ENCODE assay signal across 29 mouse cellular contexts in the genomic region with DNA sequence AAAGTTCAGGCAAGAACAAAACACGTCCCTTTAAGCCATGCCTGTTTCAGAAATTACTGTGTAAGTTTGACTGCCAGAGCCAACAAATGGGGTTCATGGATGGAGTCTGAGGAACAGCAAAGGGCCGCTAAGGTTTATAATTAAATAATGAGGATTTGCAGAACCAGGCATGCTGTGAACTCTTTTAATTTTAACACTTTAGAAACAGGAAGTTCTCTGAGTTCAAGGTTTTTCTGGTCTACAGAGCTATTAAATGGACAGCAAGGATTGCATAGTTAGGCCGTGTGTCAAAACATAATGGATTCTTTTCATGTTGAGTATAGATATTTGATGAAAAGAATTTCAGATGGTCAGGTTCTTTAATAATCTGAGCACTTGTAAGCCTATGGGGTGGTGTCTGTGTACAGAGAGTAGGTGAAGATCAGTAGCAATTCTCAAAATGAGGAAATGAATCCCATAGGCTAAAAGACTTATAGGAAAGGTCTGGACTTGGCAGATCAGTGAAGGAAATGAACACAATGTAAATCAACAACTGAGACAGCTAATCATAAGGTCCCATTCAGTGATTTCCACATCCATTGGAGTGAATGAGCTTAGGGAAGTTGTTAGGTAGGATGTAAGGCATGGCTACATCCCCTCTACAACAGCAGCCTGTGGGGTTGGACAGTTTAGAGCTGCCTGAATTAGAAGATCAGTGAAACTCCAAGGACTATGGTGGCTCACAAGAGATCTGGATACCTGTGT. TPM values are rescaled to one million over a fixed set of nuclear protein-coding genes. Genes with fewer than 3 reads are reported as not detected.
"Had no signal": no experiment of that assay in that cellular context is flagged by ENCODE, and none has a peak within 500 bp of the region (broad histone marks: within the 10 kb centered on the region; RNA-seq: fewer than 3 reads in every experiment).

No protein-coding gene starts in this region.

RNA-seq across cellular contexts. Expression of gene Gm21761, which starts 4.3 kb away (rescaled TPM):
- total RNA-seq: forebrain, postnatal 0 days; gastrocnemius, adult 18-20 months; gastrocnemius, adult 2 months; gastrocnemius, adult 8-10 months; gastrocnemius, postnatal 10 days; gastrocnemius, postnatal 14 days; gastrocnemius, postnatal 25 days; gastrocnemius, postnatal 36 days; gastrocnemius, postnatal 4 days; heart, adult 18-20 months; heart, adult 2 months; heart, adult 8-10 months had no signal
- polyA plus RNA-seq: cortical plate, adult 2 months; embryonic facial prominence, embryonic 10.5 days; embryonic facial prominence, embryonic 11.5 days; embryonic facial prominence, embryonic 12.5 days; embryonic facial prominence, embryonic 13.5 days; embryonic facial prominence, embryonic 14.5 days; embryonic facial prominence, embryonic 15.5 days; erythroblast, embryonic 14.5 days; forebrain, embryonic 10.5 days; forebrain, embryonic 11.5 days; forebrain, embryonic 12.5 days; forebrain, embryonic 13.5 days; forebrain, embryonic 14.5 days; forebrain, embryonic 15.5 days; forebrain, embryonic 16.5 days; forebrain, postnatal 0 days; frontal cortex, adult 2 months; gonadal fat pad, adult 2 months; heart, adult 2 months had no signal

RNA-seq across cellular contexts. Expression of gene B020031M17Rik, which starts 25.8 kb away (rescaled TPM):
- total RNA-seq: forebrain, postnatal 0 days; gastrocnemius, adult 18-20 months; gastrocnemius, adult 2 months; gastrocnemius, adult 8-10 months; gastrocnemius, postnatal 10 days; gastrocnemius, postnatal 14 days; gastrocnemius, postnatal 25 days; gastrocnemius, postnatal 36 days; gastrocnemius, postnatal 4 days; heart, adult 18-20 months; heart, adult 2 months; heart, adult 8-10 months had no signal
- polyA plus RNA-seq: cortical plate, adult 2 months; embryonic facial prominence, embryonic 10.5 days; embryonic facial prominence, embryonic 11.5 days; embryonic facial prominence, embryonic 12.5 days; embryonic facial prominence, embryonic 13.5 days; embryonic facial prominence, embryonic 14.5 days; embryonic facial prominence, embryonic 15.5 days; erythroblast, embryonic 14.5 days; forebrain, embryonic 10.5 days; forebrain, embryonic 11.5 days; forebrain, embryonic 12.5 days; forebrain, embryonic 13.5 days; forebrain, embryonic 14.5 days; forebrain, embryonic 15.5 days; forebrain, embryonic 16.5 days; forebrain, postnatal 0 days; frontal cortex, adult 2 months; gonadal fat pad, adult 2 months; heart, adult 2 months had no signal

RNA-seq across cellular contexts. Expression of gene Tcstv1, which starts 30.2 kb away (rescaled TPM):
- total RNA-seq: forebrain, postnatal 0 days; gastrocnemius, adult 18-20 months; gastrocnemius, adult 2 months; gastrocnemius, adult 8-10 months; gastrocnemius, postnatal 10 days; gastrocnemius, postnatal 14 days; gastrocnemius, postnatal 25 days; gastrocnemius, postnatal 36 days; gastrocnemius, postnatal 4 days; heart, adult 18-20 months; heart, adult 2 months; heart, adult 8-10 months had no signal
- polyA plus RNA-seq: cortical plate, adult 2 months; embryonic facial prominence, embryonic 10.5 days; embryonic facial prominence, embryonic 11.5 days; embryonic facial prominence, embryonic 12.5 days; embryonic facial prominence, embryonic 13.5 days; embryonic facial prominence, embryonic 14.5 days; embryonic facial prominence, embryonic 15.5 days; erythroblast, embryonic 14.5 days; forebrain, embryonic 10.5 days; forebrain, embryonic 11.5 days; forebrain, embryonic 12.5 days; forebrain, embryonic 13.5 days; forebrain, embryonic 14.5 days; forebrain, embryonic 15.5 days; forebrain, embryonic 16.5 days; forebrain, postnatal 0 days; frontal cortex, adult 2 months; gonadal fat pad, adult 2 months; heart, adult 2 months had no signal
